Mouse (Mus musculus): ENCODE results near the gene Gm6169.
"Not testable (repeated sequence)": the region's sequence is repeated elsewhere in the genome, so short reads cannot be mapped to it uniquely, and the experiment has no call there.

Gm6169 gene

GRCm38 (mm10) chr13:97099187-97099852 is at the start of gene Gm6169:
Gene Gm6169, minus strand, starts transcription at chr13:97099237.
- DNase-seq (ENCODE audit: low read depth, low spot score) = peak; percentile 40

GRCm38 (mm10) chr13:97145834-97146233 is 46.8 kb upstream of the Gm6169 start:
- DNase-seq (ENCODE audit: low read depth, low spot score) = peak; percentile 61

- DNase-seq (ENCODE audit: low read depth, low spot score) = no peak
These were observed 43.3 kb upstream of the Gm6169 start for GRCm38 (mm10) chr13:97142321-97142720.

GRCm38 (mm10) chr13:97138404-97138931 is 39.4 kb upstream of the Gm6169 start:
- DNase-seq (ENCODE audit: low read depth, low spot score) = not testable (repeated sequence)

- DNase-seq (ENCODE audit: low read depth, low spot score) = peak; percentile 95
These were observed 38.7 kb upstream of the Gm6169 start, which contains the start of the genes Gfm2 and Nsa2 for GRCm38 (mm10) chr13:97137466-97138400. Gene Gfm2, plus strand, starts transcription at chr13:97137937. Gene Nsa2, minus strand, starts transcription at chr13:97137937.

GRCm38 (mm10) chr13:97130413-97130812 is 31.4 kb upstream of the Gm6169 start:
- not testable (repeated sequence) for DNase-seq (ENCODE audit: low read depth, low spot score)

- not testable (repeated sequence) for DNase-seq (ENCODE audit: low read depth, low spot score)
These were observed 30.6 kb upstream of the Gm6169 start for GRCm38 (mm10) chr13:97129654-97130053.

GRCm38 (mm10) chr13:97121341-97121740 is 22.3 kb upstream of the Gm6169 start:
- no peak for DNase-seq (ENCODE audit: low read depth, low spot score)

- DNase-seq (ENCODE audit: low read depth, low spot score) = no peak
These were observed 10.0 kb upstream of the Gm6169 start for GRCm38 (mm10) chr13:97109046-97109445.

- DNase-seq (ENCODE audit: low read depth, low spot score) = not testable (repeated sequence)
These were observed 8.7 kb upstream of the Gm6169 start for GRCm38 (mm10) chr13:97107721-97108120.

- no peak for DNase-seq (ENCODE audit: low read depth, low spot score)
These were observed 6.0 kb upstream of the Gm6169 start for GRCm38 (mm10) chr13:97104996-97105395.

GRCm38 (mm10) chr13:97095726-97096125 is 3.3 kb downstream of the Gm6169 start:
- DNase-seq (ENCODE audit: low read depth, low spot score) = no peak

GRCm38 (mm10) chr13:97088183-97088582 is 10.9 kb downstream of the Gm6169 start:
- DNase-seq (ENCODE audit: low read depth, low spot score) = no peak

- DNase-seq (ENCODE audit: low read depth, low spot score) = no peak
These were observed 11.6 kb downstream of the Gm6169 start for GRCm38 (mm10) chr13:97087421-97087820.

- no peak for DNase-seq (ENCODE audit: low read depth, low spot score)
These were observed 12.7 kb downstream of the Gm6169 start for GRCm38 (mm10) chr13:97086316-97086715.

- DNase-seq (ENCODE audit: low read depth, low spot score) = no peak
These were observed 16.6 kb downstream of the Gm6169 start for GRCm38 (mm10) chr13:97082432-97082831.

- no peak for DNase-seq (ENCODE audit: low read depth, low spot score)
These were observed 18.4 kb downstream of the Gm6169 start for GRCm38 (mm10) chr13:97080615-97081014.

- no peak for DNase-seq (ENCODE audit: low read depth, low spot score)
These were observed 18.8 kb downstream of the Gm6169 start for GRCm38 (mm10) chr13:97080201-97080600.

GRCm38 (mm10) chr13:97077556-97077955 is 21.5 kb downstream of the Gm6169 start:
- no peak for DNase-seq (ENCODE audit: low read depth, low spot score)

- no peak for DNase-seq (ENCODE audit: low read depth, low spot score)
These were observed 25.5 kb downstream of the Gm6169 start for GRCm38 (mm10) chr13:97073497-97073896.

GRCm38 (mm10) chr13:97071626-97072241 is 27.3 kb downstream of the Gm6169 start:
- DNase-seq (ENCODE audit: low read depth, low spot score) = peak; percentile 26
